Mouse (Mus musculus) C2C12 (cell line): Measurements from ENCODE around the gene Akap2. TPM values are rescaled to one million over a fixed set of nuclear protein-coding genes. Genes with fewer than 3 reads are reported as not detected.

Experiments used
- H3K27me3 ChIP-seq: one replicate; pipeline ENCODE4 v1.6.1; 2011; ENCODE audit not compliant: control insufficient read depth, insufficient read depth, insufficient read length
- H3K36me3 ChIP-seq: one replicate; pipeline ENCODE4 v1.6.1; 2011; ENCODE audit not compliant: control insufficient read depth, insufficient read depth
- H3K4me3 ChIP-seq: one replicate; pipeline ENCODE4 v1.5.1; 2011; ENCODE audit warnings: mild to moderate bottlenecking, control low read depth; ENCODE audit not compliant: poor library complexity, insufficient read depth, severe bottlenecking
- H3K79me2 ChIP-seq: one replicate; pipeline ENCODE4 v1.6.1; 2011; ENCODE audit not compliant: control insufficient read depth, insufficient read depth
- H3K79me3 ChIP-seq: one replicate; pipeline ENCODE4 v1.6.1; 2011; ENCODE audit warnings: low read depth, control low read depth
- H3ac ChIP-seq: one replicate; pipeline ENCODE3; 2011; ENCODE audit warnings: low read depth; ENCODE audit not compliant: control insufficient read depth, insufficient read length
- CEBPB ChIP-seq: IDR thresholded peaks from one replicate; pipeline ENCODE4 v1.6.1; 2011; ENCODE audit warnings: low read depth, mild to moderate bottlenecking, control low read depth, moderate library complexity
- CTCF ChIP-seq: IDR thresholded peaks from one replicate; pipeline ENCODE4 v1.5.1; 2011; ENCODE audit not compliant: control insufficient read depth, insufficient read depth, insufficient read length
- FOSL1 ChIP-seq: IDR thresholded peaks from one replicate; pipeline ENCODE4 v1.8.0; 2011; ENCODE audit warnings: mild to moderate bottlenecking, low read length; ENCODE audit not compliant: poor library complexity, insufficient read depth, severe bottlenecking
- MAX ChIP-seq: IDR thresholded peaks from one replicate; pipeline ENCODE4 v1.6.1; 2011; ENCODE audit warnings: mild to moderate bottlenecking, control low read depth
- MYOD1 ChIP-seq: IDR thresholded peaks from one replicate; pipeline ENCODE4 v1.6.1; 2011; ENCODE audit warnings: low read depth; ENCODE audit not compliant: control insufficient read depth, insufficient read length
- MYOG ChIP-seq: IDR thresholded peaks from one replicate; pipeline ENCODE4 v1.6.1; 2011; ENCODE audit not compliant: control insufficient read depth, insufficient read length; ENCODE audit errors: extremely low read depth
- USF1 ChIP-seq: IDR thresholded peaks from one replicate; pipeline ENCODE4 v1.6.1; 2011; ENCODE audit warnings: low read depth, mild to moderate bottlenecking, control low read depth, moderate library complexity
- polyA plus RNA-seq: library from polyadenylated mRNA; unstranded; fragments of >200 nt; fragmentation: generic; extraction: Trizol; gene quantifications from one replicate; pipeline ENCODE4 v1.2.1, GENCODE M21; 2012; ENCODE audit warnings: missing spikeins

The Akap2 gene
- polyA plus RNA-seq, 1 experiment, result 37.0 TPM

DNA sequence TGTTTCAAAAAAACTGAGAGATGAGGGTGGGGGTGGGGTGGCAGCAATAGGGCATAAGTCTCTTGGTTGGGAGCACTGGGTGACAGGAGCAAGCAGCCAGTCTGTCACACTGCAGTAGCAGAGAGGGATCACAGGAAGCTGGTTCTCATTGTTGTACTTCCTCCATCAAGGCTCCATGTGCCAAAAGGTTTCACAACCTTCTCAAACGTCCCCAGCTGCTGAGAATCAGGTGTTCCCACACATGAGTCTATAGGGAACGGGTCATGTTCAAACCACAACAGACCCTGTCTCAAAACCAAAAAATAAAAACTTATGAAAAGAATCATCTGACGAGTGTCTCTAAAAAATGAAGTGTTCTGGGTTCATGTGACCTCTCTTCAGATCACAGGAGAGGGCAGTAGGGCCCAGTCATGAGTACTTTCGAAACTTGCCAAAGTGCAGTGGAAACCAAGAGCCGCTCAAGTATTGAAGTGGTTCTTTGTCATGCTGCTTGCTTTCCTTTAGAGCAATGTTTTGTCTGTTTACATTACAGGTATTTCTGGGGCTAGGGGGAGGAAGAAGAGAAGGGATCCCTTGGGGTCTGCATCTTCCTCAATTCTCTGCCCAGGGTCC lies 213.2 kb downstream of the Akap2 start:
- Histone ChIP-seq H3K79me2 (no peaks in the 10 kb centered on the region), H3ac (no peak overlapping the region), H3K4me3 (no peak overlapping the region), H3K79me3 (no peaks in the 10 kb centered on the region), H3K36me3 (no peaks in the 10 kb centered on the region), H3K27me3 (no peaks in the 10 kb centered on the region)
- no peak for TF ChIP-seq CTCF
- TF ChIP-seq USF1, result no peak
- TF ChIP-seq FOSL1, result no peak
- TF ChIP-seq MYOG, result no peak
- TF ChIP-seq MYOD1, result no peak
- no peak for TF ChIP-seq CEBPB
- no peak for TF ChIP-seq MAX

- TF ChIP-seq MAX (no peak), MYOD1 (no peak), MYOG (no peak), CTCF (no peak), CEBPB (no peak), USF1 (no peak), FOSL1 (no peak)
- Histone ChIP-seq H3K79me2 (no peaks in the 10 kb centered on the region), H3ac (no peak overlapping the region), H3K79me3 (no peaks in the 10 kb centered on the region), H3K27me3 (no peaks in the 10 kb centered on the region), H3K4me3 (no peak overlapping the region), H3K36me3 (no peaks in the 10 kb centered on the region)
These were observed 216.7 kb downstream of the Akap2 start for GRCm38 (mm10) chr4:57934181-57934580.

- TF ChIP-seq USF1, result no peak
- TF ChIP-seq MYOG, result no peak
- TF ChIP-seq MYOD1, result no peak
- TF ChIP-seq FOSL1, result no peak
- no peak for TF ChIP-seq CTCF
- no peak for TF ChIP-seq CEBPB
- TF ChIP-seq MAX, result no peak
- peaks cover 3% of the 10 kb centered on the region for H3K36me3 ChIP-seq
These were observed 219.8 kb downstream of the Akap2 start for GRCm38 (mm10) chr4:57937292-57937691.

GRCm38 (mm10) chr4:57940631-57941030 lies 223.2 kb downstream of the Akap2 start:
- Histone ChIP-seq H3K4me3 (no peak overlapping the region), H3K27me3 (no peaks in the 10 kb centered on the region), H3K79me3 (no peaks in the 10 kb centered on the region), H3ac (no peak overlapping the region), H3K79me2 (peaks cover 3% of the 10 kb centered on the region), H3K36me3 (peaks cover 36% of the 10 kb centered on the region)
- TF ChIP-seq CEBPB (no peak), CTCF (no peak), USF1 (no peak), MYOD1 (no peak), FOSL1 (no peak), MAX (no peak), MYOG (no peak)

More at GRCm38 (mm10) chr4:57937292-57937691, 219.8 kb downstream of the Akap2 start:
- H3ac ChIP-seq, result no peak overlapping the region
- H3K79me3 ChIP-seq, result no peaks in the 10 kb centered on the region
- H3K79me2 ChIP-seq, result no peaks in the 10 kb centered on the region
- no peaks in the 10 kb centered on the region for H3K27me3 ChIP-seq
- no peak overlapping the region for H3K4me3 ChIP-seq

DNA sequence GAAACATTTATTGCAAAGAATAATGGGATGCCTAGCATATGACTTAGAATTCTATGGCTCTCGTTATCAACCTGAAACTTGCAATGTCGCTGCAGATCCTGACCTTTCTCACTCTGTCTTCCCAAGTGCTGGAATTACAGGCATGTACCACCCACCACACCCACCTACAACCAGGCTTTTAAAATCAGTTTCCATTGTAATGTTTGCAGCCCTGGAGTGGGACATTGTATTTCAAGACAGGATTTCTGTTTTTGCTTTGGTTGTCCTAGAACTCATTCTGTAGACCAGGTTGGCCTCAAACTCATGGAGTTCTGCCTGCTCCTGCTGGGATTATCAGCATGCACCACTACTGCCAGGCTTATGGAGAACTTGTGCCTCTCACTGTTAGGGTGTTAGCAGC lies 225.4 kb downstream of the Akap2 start:
- H3K27me3 ChIP-seq, result no peaks in the 10 kb centered on the region
- peaks cover 2% of the 10 kb centered on the region for H3K79me3 ChIP-seq
- no peak overlapping the region for H3K4me3 ChIP-seq
- no peak for TF ChIP-seq MYOG
- no peak for TF ChIP-seq MYOD1
- TF ChIP-seq CEBPB, result no peak
- no peak for TF ChIP-seq FOSL1
- TF ChIP-seq CTCF, result no peak
- TF ChIP-seq USF1, result no peak
- no peak for TF ChIP-seq MAX
- peaks cover 57% of the 10 kb centered on the region for H3K36me3 ChIP-seq
- no peak overlapping the region for H3ac ChIP-seq
- peaks cover 21% of the 10 kb centered on the region for H3K79me2 ChIP-seq

Other genes with a start within 250 kb of the Akap2 start
- 7.1 TPM for gene Pakap, start 149.5 kb upstream of the Akap2 start, polyA plus RNA-seq
- 0.01 TPM for gene D630039A03Rik, start 198.6 kb downstream of the Akap2 start, polyA plus RNA-seq
- 623 TPM for gene Txn1, start 238.8 kb downstream of the Akap2 start, polyA plus RNA-seq